Mouse (Mus musculus): ENCODE data around the gene Krt15. TPM values are rescaled to one million over a fixed set of nuclear protein-coding genes. Genes with fewer than 3 reads are reported as not detected.

Krt15 gene
- polyA plus RNA-seq, 1 experiment from 2014 or later, result 236 TPM

DNA sequence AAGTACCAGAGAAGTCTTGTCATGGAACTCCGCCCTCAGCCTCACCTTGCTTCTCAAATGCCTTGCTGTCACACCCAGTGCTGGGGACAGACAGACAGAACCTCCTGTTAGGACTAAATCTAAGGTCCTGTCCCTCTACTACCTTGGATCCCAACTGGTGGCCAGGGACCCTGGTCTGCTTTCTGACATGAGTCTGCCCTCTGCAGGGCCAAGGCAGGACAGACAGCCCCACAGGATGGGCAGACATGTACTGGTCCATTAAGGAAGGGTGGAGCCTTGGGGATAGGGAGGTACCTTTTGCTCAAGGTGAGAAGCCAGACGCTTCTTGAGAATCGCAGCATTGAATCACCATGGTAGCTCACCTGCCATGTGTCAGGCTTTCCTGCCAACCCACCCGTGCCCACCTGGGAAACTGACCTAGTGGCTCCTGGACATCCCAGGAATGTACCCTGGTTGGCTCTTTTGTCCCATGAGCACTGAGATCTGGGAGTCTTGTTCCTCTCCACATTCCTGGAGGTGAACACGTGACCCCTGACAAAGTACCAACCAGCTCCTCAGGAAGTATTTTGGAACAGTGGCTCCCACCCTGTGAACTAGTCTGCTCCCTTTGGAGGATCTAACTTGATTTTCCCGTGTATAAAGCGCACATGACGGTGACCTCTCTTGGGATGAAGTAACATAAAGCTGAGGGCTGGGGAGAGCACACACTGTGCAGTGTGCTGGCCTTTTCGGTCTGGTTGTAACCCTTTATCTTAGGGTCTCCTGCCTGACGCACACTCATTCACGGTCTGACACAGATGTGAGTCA lies 22.6 kb downstream of the Krt15 start:
- ATAC-seq (ENCODE audit: low read depth) (no peak), DNase-seq (ENCODE audit: low spot score) (no peak)
- no peaks in the 10 kb centered on the region for H3K36me3 ChIP-seq (ENCODE audit: control insufficient read depth, insufficient read depth, low read length)
- 78% methylated on average over 11 of the region's 11 CpGs for WGBS
- no peak overlapping the region for H3K27ac ChIP-seq (replicated peaks; ENCODE audit: low read depth, low read length)
- H3K9me3 ChIP-seq (ENCODE audit: control insufficient read depth, low read length), result no peaks in the 10 kb centered on the region
- H3K4me2 ChIP-seq (ENCODE audit: low read depth, low read length), result no peak overlapping the region
- H3K4me1 ChIP-seq (ENCODE audit: control insufficient read depth, insufficient read depth, low read length), result no peaks in the 10 kb centered on the region
- H3K9ac ChIP-seq (ENCODE audit: low read depth, low read length), result no peak overlapping the region
- no peak overlapping the region for H3K4me3 ChIP-seq (ENCODE audit: low read depth, low read length)
- H3K27me3 ChIP-seq (replicated peaks; ENCODE audit: control insufficient read depth, insufficient read depth, low read length), result no peaks in the 10 kb centered on the region

DNA sequence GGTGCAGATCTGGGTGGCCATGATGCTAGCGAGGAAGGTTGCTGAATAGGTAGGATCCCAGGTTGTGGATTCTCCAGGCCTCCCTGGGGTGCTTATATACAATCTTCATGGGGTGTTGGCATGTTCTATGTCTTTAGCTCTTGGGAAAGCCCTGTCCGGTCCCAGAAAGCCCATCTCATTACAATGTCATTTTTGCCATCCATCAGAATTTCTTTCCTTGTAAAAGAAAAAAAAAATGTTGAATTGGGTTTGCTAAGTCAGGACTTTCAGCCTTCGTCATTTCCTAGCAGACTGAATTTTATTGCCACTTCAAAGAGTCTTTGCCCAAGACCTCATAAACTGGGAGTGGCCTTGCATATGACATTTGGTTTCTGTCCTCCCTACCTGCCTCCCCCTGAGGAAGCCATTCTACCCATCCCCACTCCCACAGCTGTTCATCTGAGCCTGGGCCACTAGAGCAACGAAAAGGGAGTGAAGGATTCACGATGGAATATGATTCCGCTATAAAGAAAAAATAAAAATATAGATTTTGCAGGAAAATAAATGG lies 30.1 kb downstream of the Krt15 start, which contains the start of gene Krt36:
TSS of gene Krt36 (minus strand) at position 51 of the 547 bp plus-strand sequence.
- Histone ChIP-seq H3K9ac (ENCODE audit: low read depth, low read length) (no peak within 1 kb of the TSS), H3K36me3 (ENCODE audit: control insufficient read depth, insufficient read depth, low read length) (no peaks in the 10 kb centered on the region), H3K4me1 (ENCODE audit: control insufficient read depth, insufficient read depth, low read length) (no peaks in the 10 kb centered on the region), H3K27me3 (replicated peaks; ENCODE audit: control insufficient read depth, insufficient read depth, low read length) (no peaks in the 10 kb centered on the region), H3K9me3 (ENCODE audit: control insufficient read depth, low read length) (no peaks in the 10 kb centered on the region), H3K27ac (replicated peaks; ENCODE audit: low read depth, low read length) (no peak within 1 kb of the TSS), H3K4me3 (ENCODE audit: low read depth, low read length) (no peak within 1 kb of the TSS), H3K4me2 (ENCODE audit: low read depth, low read length) (no peak within 1 kb of the TSS)
- DNase-seq (ENCODE audit: low spot score) (no peak), ATAC-seq (ENCODE audit: low read depth) (no peak)
- WGBS, result 81% methylated on average over 6 of the region's 6 CpGs

DNA sequence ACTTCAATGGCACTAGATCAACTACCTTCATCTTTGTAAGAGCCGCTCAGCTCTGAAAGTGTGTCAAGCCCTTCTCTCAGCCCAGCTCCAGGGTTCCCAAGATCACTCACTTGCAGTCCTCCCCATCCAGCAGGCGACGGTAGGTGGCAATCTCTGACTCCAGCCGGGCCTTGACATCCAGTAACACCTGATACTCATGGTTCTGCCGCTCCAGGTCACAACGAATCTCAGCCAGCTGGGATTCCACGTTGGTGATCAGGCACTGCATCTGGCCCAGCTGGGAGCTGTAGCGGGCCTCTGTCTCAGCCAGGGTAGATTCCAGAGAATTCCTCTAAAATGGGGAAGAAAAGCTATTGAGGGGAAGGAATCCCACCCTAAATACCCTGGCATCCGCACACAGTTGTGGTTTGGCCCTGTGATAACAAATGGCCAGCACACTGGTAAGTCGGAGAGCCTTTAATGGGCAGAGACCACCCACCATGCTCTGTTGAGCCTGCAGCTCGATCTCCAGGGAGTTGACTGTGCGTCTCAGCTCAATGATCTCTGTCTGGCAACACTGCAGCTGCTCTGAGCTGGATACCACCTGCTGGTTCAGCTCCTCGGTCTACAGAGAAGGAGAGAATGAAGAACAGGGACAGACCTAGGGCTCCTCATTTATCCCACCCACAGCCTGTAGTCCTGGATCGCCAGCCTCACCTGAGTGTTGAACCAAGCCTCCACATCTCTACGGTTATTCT lies 32.9 kb downstream of the Krt15 start:
- H3K9ac ChIP-seq (ENCODE audit: low read depth, low read length), result no peak overlapping the region

DNA sequence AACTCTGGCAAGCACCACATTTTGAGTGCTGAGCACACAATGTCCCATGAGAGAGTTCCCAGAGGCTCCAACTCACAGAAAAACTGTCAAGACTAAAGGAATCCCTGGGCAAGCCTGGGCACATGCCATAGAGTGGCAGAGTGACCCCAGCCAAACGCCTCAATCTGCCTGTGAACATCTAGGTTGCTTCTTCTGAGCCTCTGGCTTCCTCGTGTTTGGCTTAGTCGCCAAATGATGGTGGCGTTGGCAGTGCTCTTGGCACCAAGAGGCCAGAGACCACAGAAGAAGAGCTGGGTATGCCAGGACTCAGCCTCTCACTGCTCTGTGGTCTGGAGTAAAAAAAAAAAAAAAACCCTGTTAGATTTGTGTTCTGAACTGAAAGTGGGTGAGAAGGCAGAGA lies 35.3 kb downstream of the Krt15 start:
- Histone ChIP-seq H3K4me2 (ENCODE audit: low read depth, low read length) (no peak overlapping the region), H3K27me3 (replicated peaks; ENCODE audit: control insufficient read depth, insufficient read depth, low read length) (no peaks in the 10 kb centered on the region)
- WGBS, result 76% methylated on average over 4 of the region's 4 CpGs

More for the DNA sequence above, 32.9 kb downstream of the Krt15 start:
- ATAC-seq (ENCODE audit: low read depth) (no peak), DNase-seq (ENCODE audit: low spot score) (peak; percentile 43)
- Histone ChIP-seq H3K4me3 (ENCODE audit: low read depth, low read length) (no peak overlapping the region), H3K36me3 (ENCODE audit: control insufficient read depth, insufficient read depth, low read length) (no peaks in the 10 kb centered on the region), H3K27me3 (replicated peaks; ENCODE audit: control insufficient read depth, insufficient read depth, low read length) (no peaks in the 10 kb centered on the region), H3K4me1 (ENCODE audit: control insufficient read depth, insufficient read depth, low read length) (no peaks in the 10 kb centered on the region), H3K9me3 (ENCODE audit: control insufficient read depth, low read length) (no peaks in the 10 kb centered on the region), H3K27ac (replicated peaks; ENCODE audit: low read depth, low read length) (no peak overlapping the region), H3K4me2 (ENCODE audit: low read depth, low read length) (no peak overlapping the region)
- WGBS, result 61% methylated on average over 15 of the region's 15 CpGs

DNA sequence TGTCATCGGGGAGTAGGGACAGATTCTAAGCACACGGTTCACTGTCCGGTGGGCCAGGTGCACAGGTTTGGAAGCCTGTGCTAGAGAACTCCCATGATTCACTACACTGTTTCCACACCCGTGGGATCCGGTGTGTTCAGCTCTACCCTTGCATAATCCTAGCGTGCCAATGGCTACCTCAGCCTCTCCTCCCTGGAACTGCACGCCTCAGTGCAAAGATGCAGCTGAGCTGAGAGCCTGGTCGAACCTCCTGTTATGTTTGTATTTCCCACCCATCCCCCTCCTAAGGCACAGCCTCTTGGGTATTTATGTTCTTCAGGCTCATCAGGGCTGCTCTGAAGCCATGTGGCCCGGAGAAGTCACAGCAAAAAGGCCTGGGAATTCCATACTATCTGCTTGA lies 37.9 kb downstream of the Krt15 start:
- no peak overlapping the region for H3K27ac ChIP-seq (replicated peaks; ENCODE audit: low read depth, low read length)
- H3K27me3 ChIP-seq (replicated peaks; ENCODE audit: control insufficient read depth, insufficient read depth, low read length), result no peaks in the 10 kb centered on the region
- peak; percentile 30 for DNase-seq (ENCODE audit: low spot score)
- no peak for ATAC-seq (ENCODE audit: low read depth)
- no peaks in the 10 kb centered on the region for H3K4me1 ChIP-seq (ENCODE audit: control insufficient read depth, insufficient read depth, low read length)
- no peaks in the 10 kb centered on the region for H3K9me3 ChIP-seq (ENCODE audit: control insufficient read depth, low read length)
- WGBS, result 49% methylated on average over 9 of the region's 9 CpGs
- no peak overlapping the region for H3K4me2 ChIP-seq (ENCODE audit: low read depth, low read length)
- no peak overlapping the region for H3K9ac ChIP-seq (ENCODE audit: low read depth, low read length)
- H3K36me3 ChIP-seq (ENCODE audit: control insufficient read depth, insufficient read depth, low read length), result no peaks in the 10 kb centered on the region
- H3K4me3 ChIP-seq (ENCODE audit: low read depth, low read length), result no peak overlapping the region

More for the DNA sequence above, 35.3 kb downstream of the Krt15 start:
- DNase-seq (ENCODE audit: low spot score), result no peak
- Histone ChIP-seq H3K9me3 (ENCODE audit: control insufficient read depth, low read length) (no peaks in the 10 kb centered on the region), H3K4me3 (ENCODE audit: low read depth, low read length) (no peak overlapping the region), H3K27ac (replicated peaks; ENCODE audit: low read depth, low read length) (no peak overlapping the region), H3K9ac (ENCODE audit: low read depth, low read length) (no peak overlapping the region), H3K36me3 (ENCODE audit: control insufficient read depth, insufficient read depth, low read length) (no peaks in the 10 kb centered on the region), H3K4me1 (ENCODE audit: control insufficient read depth, insufficient read depth, low read length) (no peaks in the 10 kb centered on the region)
- no peak for ATAC-seq (ENCODE audit: low read depth)

DNA sequence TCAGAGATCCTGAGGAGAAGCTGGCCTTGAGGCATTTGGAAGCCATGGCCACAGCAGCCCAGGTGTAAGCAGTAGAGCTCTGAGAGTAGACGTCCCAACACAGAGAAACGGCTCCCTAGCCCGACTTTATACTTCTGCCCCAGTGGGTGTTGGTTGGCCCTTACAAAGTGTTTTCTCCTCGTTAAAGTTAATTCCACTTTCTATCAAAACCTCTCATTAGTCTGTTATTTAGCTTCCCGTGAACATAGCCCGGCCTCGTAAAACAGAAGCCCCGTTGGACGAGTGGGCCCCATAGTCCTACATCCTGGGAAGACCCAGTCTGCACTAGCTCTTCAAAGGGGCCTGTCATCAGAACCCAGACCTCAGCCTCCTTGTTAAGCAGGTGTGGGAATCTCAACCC lies 39.6 kb downstream of the Krt15 start, which contains the start of gene Krt35:
TSS of gene Krt35 (minus strand) at position 101 of the 400 bp plus-strand sequence.
- no peak for ATAC-seq (ENCODE audit: low read depth)
- Histone ChIP-seq H3K4me1 (ENCODE audit: control insufficient read depth, insufficient read depth, low read length) (no peaks in the 10 kb centered on the region), H3K9me3 (ENCODE audit: control insufficient read depth, low read length) (no peaks in the 10 kb centered on the region), H3K27me3 (replicated peaks; ENCODE audit: control insufficient read depth, insufficient read depth, low read length) (no peaks in the 10 kb centered on the region), H3K27ac (replicated peaks; ENCODE audit: low read depth, low read length) (no peak within 1 kb of the TSS), H3K4me3 (ENCODE audit: low read depth, low read length) (no peak within 1 kb of the TSS), H3K4me2 (ENCODE audit: low read depth, low read length) (no peak within 1 kb of the TSS), H3K9ac (ENCODE audit: low read depth, low read length) (no peak within 1 kb of the TSS), H3K36me3 (ENCODE audit: control insufficient read depth, insufficient read depth, low read length) (no peaks in the 10 kb centered on the region)
- no peak for DNase-seq (ENCODE audit: low spot score)
- 75% methylated on average over 9 of the region's 9 CpGs for WGBS

DNA sequence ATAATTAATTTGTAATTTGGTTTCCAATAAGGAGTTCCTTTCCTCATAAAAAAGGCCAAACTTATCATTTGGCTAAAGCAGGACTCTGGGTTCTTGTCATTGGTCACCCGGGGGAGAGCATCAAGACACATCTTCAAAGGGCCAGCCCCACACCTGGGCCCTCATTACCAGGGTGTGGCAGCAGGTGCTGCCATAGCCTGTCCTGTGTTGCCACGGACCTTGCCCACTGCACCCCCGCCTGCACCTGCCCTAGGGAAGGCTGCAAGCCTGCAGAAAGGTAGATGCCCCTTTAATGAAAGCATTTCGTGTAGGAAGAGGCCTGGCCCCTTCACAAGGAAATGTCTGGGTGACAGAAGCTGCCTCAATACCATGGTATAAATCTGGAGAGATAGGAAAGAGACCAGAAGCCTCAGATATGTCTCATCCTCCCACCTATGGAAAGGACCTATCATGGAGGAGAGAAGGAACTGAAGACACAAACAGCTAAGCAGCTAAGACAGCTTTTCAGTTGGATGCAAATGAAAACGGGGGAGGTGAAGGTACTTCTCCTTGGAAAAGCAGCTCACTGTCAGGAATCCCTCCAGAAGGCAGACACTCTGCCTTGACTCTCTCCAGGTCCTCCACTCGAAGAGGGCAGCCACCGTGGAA lies 47.2 kb downstream of the Krt15 start:
- no peaks in the 10 kb centered on the region for H3K36me3 ChIP-seq (ENCODE audit: control insufficient read depth, insufficient read depth, low read length)
- H3K4me1 ChIP-seq (ENCODE audit: control insufficient read depth, insufficient read depth, low read length), result no peaks in the 10 kb centered on the region
- no peak for DNase-seq (ENCODE audit: low spot score)
- H3K27ac ChIP-seq (replicated peaks; ENCODE audit: low read depth, low read length), result no peak overlapping the region
- no peak overlapping the region for H3K4me3 ChIP-seq (ENCODE audit: low read depth, low read length)
- no peaks in the 10 kb centered on the region for H3K27me3 ChIP-seq (replicated peaks; ENCODE audit: control insufficient read depth, insufficient read depth, low read length)
- H3K4me2 ChIP-seq (ENCODE audit: low read depth, low read length), result no peak overlapping the region
- ATAC-seq (ENCODE audit: low read depth), result no peak
- no peak overlapping the region for H3K9ac ChIP-seq (ENCODE audit: low read depth, low read length)
- H3K9me3 ChIP-seq (ENCODE audit: control insufficient read depth, low read length), result no peaks in the 10 kb centered on the region
- WGBS, result 61% methylated on average over 7 of the region's 7 CpGs

DNA sequence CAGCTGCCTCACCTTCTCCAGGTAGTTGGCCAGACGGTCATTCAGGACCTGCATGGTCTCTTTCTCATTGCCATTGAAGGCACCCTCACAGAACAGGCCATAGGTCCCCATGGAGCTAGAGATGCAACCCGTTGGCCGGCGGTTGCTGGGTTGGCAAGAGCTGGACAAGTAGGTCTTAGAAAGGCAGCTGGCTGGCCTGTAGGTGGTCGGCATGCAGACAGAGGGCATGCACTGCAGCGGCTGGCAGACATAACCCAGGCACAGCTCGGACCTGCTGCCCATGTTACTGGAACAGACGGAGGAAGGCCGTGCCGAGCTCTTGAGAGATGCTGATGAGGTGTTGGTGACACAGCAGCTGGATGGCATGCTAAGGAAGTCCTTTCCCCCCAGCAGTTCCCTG lies 47.9 kb downstream of the Krt15 start, which contains the start of gene Krt32:
TSS of gene Krt32 (minus strand) at position 366 of the 400 bp plus-strand sequence.
- Histone ChIP-seq H3K9ac (ENCODE audit: low read depth, low read length) (no peak within 1 kb of the TSS), H3K4me1 (ENCODE audit: control insufficient read depth, insufficient read depth, low read length) (no peaks in the 10 kb centered on the region), H3K27ac (replicated peaks; ENCODE audit: low read depth, low read length) (no peak within 1 kb of the TSS), H3K27me3 (replicated peaks; ENCODE audit: control insufficient read depth, insufficient read depth, low read length) (no peaks in the 10 kb centered on the region), H3K36me3 (ENCODE audit: control insufficient read depth, insufficient read depth, low read length) (no peaks in the 10 kb centered on the region), H3K4me3 (ENCODE audit: low read depth, low read length) (no peak within 1 kb of the TSS), H3K4me2 (ENCODE audit: low read depth, low read length) (no peak within 1 kb of the TSS), H3K9me3 (ENCODE audit: control insufficient read depth, low read length) (no peaks in the 10 kb centered on the region)
- no peak for DNase-seq (ENCODE audit: low spot score)
- no peak for ATAC-seq (ENCODE audit: low read depth)
- 94% methylated on average over 10 of the region's 10 CpGs for whole genome bisulfite sequencing
